Mouse (Mus musculus): ENCODE results near the gene Jarid2.

- TF ChIP-seq TAL1 (IDR thresholded peaks at IDR 0.05; ENCODE audit: low read length) (no peak), GATA1 (IDR thresholded peaks at IDR 0.05; ENCODE audit: low read length) (no peak)
Measured at GRCm38 (mm10) chr13:44730939-44731551, 1.8 kb downstream of the Jarid2 start.

Data from erythroblast, embryonic 14.5 days (primary cell).